Mouse (Mus musculus) mammary gland, adult 2 months (tissue): ENCODE measurements around the gene Olfr1446. TPM values are rescaled to one million over a fixed set of nuclear protein-coding genes. Genes with fewer than 3 reads are reported as not detected.

Experiments used
- polyA plus RNA-seq: library from polyadenylated mRNA; depleted of rRNA; stranded (reverse); fragments of >200 nt; gene quantifications from 2 replicates; pipeline ENCODE4 v1.2.3, GENCODE M21; 2012; ENCODE audit warnings: low replicate concordance; rRNA removed

Gene Olfr1446
- not detected in 2 replicates for polyA plus RNA-seq

GRCm38 (mm10) chr19:12893424-12893823, at the start of gene Olfr1446:
Gene Olfr1446 (minus strand): TSS chr19:12893524.

GRCm38 (mm10) chr19:12930540-12930939, 37.2 kb upstream of the Olfr1446 start, which contains the start of gene Olfr1449:
Gene Olfr1449 (plus strand): TSS chr19:12930840.

GRCm38 (mm10) chr19:12924319-12924718, 31.0 kb upstream of the Olfr1446 start, which contains the start of gene Olfr1448:
Gene Olfr1448 (minus strand): TSS chr19:12924419.

GRCm38 (mm10) chr19:12903643-12904042, 10.3 kb upstream of the Olfr1446 start, which contains the start of gene Olfr1447:
Gene Olfr1447 (minus strand): TSS chr19:12903743.

GRCm38 (mm10) chr19:12883555-12883954, 9.8 kb downstream of the Olfr1446 start, which contains the start of gene Olfr1445:
Gene Olfr1445 (plus strand): TSS chr19:12883855.

GRCm38 (mm10) chr19:12856983-12857382, 36.3 kb downstream of the Olfr1446 start, which contains the start of gene Olfr1444:
Gene Olfr1444 (plus strand): TSS chr19:12857283.

GRCm38 (mm10) chr19:12846382-12846781, 46.9 kb downstream of the Olfr1446 start, which contains the start of gene Gm5244:
Gene Gm5244 (plus strand): TSS chr19:12846682.

Other genes starting within 250 kb of the Olfr1446 start
- gene Olfr1442, start 223.1 kb downstream of the Olfr1446 start, polyA plus RNA-seq, result not detected in 2 replicates
- gene Olfr1443, start 215.4 kb downstream of the Olfr1446 start, polyA plus RNA-seq, result not detected in 2 replicates
- 0.10 and 0.42 TPM in 2 replicates for gene Keg1, start 197.7 kb downstream of the Olfr1446 start, polyA plus RNA-seq
- gene Cntf, start 127.9 kb downstream of the Olfr1446 start, polyA plus RNA-seq, result 0.74 and 4.6 TPM in 2 replicates
- 11.2 and 24.3 TPM in 2 replicates for gene Zfp91, start 97.4 kb downstream of the Olfr1446 start, polyA plus RNA-seq
- gene Lpxn, start 97.3 kb downstream of the Olfr1446 start, polyA plus RNA-seq, result 15.4 and 17.0 TPM in 2 replicates
- gene Gm5244, start 46.8 kb downstream of the Olfr1446 start, polyA plus RNA-seq, result not detected in 2 replicates
- gene Olfr1444, start 36.2 kb downstream of the Olfr1446 start, polyA plus RNA-seq, result 0.30 TPM in 1 of 2 replicates, not detected in the other
- gene Olfr1445, start 9.7 kb downstream of the Olfr1446 start, polyA plus RNA-seq, result 0.16 TPM in 1 of 2 replicates, not detected in the other
- not detected in 2 replicates for gene Olfr1447, start 10.2 kb upstream of the Olfr1446 start, polyA plus RNA-seq
- not detected in 2 replicates for gene Olfr1448, start 30.9 kb upstream of the Olfr1446 start, polyA plus RNA-seq
- gene Olfr1449, start 37.3 kb upstream of the Olfr1446 start, polyA plus RNA-seq, result not detected in 2 replicates
- gene Olfr1450, start 56.7 kb upstream of the Olfr1446 start, polyA plus RNA-seq, result not detected in 2 replicates
- gene Olfr1451, start 101.5 kb upstream of the Olfr1446 start, polyA plus RNA-seq, result not detected in 2 replicates
- not detected in 2 replicates for gene Olfr1453, start 134.8 kb upstream of the Olfr1446 start, polyA plus RNA-seq
- gene Olfr1454, start 167.1 kb upstream of the Olfr1446 start, polyA plus RNA-seq, result not detected in 2 replicates
- not detected in 2 replicates for gene Olfr1457, start 204.4 kb upstream of the Olfr1446 start, polyA plus RNA-seq
- gene Olfr1458, start 213.3 kb upstream of the Olfr1446 start, polyA plus RNA-seq, result not detected in 2 replicates